Mouse (Mus musculus): ENCODE results near the gene Nyap1. TPM values are rescaled to one million over a fixed set of nuclear protein-coding genes. Genes with fewer than 3 reads are reported as not detected.

The Nyap1 gene
- polyA plus RNA-seq (2016; fragmentation: Nextera tagmentation; extraction: Ambion mirVana): 2.9 and 5.1 TPM in 2 replicates

DNA sequence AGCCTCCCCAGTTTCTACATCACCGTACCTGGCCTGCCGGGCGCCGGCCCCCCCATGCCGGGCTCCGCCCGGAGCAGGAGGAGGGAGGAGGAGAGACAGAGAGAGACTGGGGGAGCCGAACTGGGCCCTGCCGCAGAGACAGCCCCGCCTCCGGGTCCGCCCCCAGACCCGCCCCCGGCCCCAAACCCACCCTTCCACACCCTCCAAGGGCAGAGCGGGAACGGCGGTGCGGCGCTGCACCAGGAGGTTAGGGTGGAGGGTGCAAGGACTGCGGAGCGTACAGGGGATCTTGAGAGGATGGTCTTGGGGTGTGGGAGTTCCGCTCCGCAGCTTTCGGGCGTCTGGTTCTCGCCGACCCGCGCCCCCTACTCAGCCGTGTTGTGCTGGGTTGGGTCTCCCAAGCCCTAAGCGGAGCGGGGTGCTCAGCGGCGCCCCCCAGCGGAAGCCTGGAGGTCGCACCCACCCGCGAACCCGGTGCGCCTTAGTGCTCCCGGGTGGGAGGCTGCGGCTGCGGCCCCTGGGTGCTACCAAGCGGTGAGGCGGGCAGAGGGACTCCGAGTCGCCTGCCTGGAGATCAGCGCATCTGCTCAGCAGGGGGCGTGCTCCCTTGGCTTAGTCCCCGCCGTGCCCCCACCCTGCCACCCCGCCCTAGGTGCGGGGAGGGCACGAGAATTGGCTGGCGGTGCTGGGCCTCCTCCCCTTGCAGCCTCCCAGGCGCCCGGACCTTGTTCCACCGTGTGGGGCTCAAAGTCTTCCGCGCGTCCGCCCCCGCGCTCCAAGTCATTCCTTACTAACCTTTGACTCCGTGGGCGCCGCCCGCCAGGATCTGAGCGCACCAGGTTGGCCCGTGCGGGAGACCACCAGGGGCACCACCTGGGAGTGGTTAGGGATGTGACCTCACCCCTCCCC lies at the start of gene Nyap1:
Gene Nyap1 (minus strand): TSS at position 585 of the 909 bp plus-strand sequence.
- H3K4me1 ChIP-seq: peaks cover 68% of the 10 kb centered on the region
- under 1% methylated on average over 71 of the region's 71 CpGs for WGBS
- 0 out of 2 replicates have a peak, but pooled peaks cover 7% of the 10 kb centered on the region for H3K27me3 ChIP-seq (ENCODE audit: poor library complexity, severe bottlenecking)
- peak within 1 kb of the TSS; percentile 90 for H3K27ac ChIP-seq
- H3K9me3 ChIP-seq: peaks cover 3% of the 10 kb centered on the region
- DNase-seq (ENCODE audit: extremely low spot score, low spot score): peak; percentile 85
- peak within 1 kb of the TSS; percentile 77 for H3K4me3 ChIP-seq
- H3K36me3 ChIP-seq (replicated peaks): peaks cover 21% of the 10 kb centered on the region

DNA sequence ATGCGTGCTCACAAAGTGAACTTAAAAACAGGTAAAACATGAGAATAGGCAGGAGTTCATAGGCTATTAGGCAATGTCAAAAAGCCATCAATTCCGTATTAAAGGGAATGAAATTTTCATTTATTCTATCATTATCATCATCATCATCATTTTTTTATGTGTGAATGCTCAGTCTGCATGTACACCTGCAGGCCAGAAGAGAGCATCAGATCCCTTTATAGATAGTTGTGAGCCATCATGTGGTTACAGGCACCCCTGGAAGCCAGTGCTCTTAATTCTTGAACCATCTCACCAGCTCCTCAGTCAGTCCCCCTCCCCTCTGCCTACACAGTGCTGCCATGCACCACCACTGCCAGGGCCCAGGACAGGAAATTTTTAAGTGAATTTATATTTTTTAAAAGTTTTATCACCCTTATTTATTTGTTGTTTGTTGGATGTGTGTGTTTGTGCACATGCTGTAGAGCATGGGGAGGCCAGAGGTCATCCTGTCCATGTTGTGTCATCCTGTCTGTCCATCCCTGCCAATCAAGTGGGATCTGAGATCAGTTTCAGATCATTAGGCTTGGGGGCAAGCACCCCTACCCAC lies 47.6 kb upstream of the Nyap1 start:
- Histone ChIP-seq H3K4me1 (peaks cover 22% of the 10 kb centered on the region), H3K27ac (no peak overlapping the region), H3K27me3 (ENCODE audit: poor library complexity, severe bottlenecking) (peaks cover 15% of the 10 kb centered on the region), H3K36me3 (replicated peaks) (peaks cover 12% of the 10 kb centered on the region), H3K4me3 (no peak overlapping the region), H3K9me3 (peaks cover 6% of the 10 kb centered on the region)
- no peak for DNase-seq (ENCODE audit: extremely low spot score, low spot score)
- 97% methylated on average over 2 of the region's 2 CpGs for WGBS

DNA sequence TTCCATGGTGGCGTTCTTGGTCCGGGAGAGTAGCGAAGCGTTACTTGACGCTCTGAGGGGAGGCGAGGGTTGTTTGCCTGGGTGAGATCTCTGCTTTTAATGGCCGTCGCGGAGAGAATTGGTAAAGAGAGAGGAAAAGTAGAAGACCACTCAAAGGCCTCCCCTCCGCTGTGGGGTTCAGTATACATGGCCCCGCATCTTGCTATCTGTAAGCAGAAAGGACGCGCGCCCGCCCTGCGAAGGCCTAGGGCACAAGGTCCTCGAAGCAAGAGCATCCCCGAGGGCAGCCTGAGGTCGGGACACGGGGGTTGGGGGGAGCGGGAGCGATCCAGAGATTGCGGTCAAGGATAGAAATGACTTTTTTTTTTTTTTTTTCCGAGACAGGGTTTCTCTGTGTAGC lies 46.8 kb upstream of the Nyap1 start:
- no peak for DNase-seq (ENCODE audit: extremely low spot score, low spot score)
- Histone ChIP-seq H3K4me1 (peaks cover 30% of the 10 kb centered on the region), H3K27me3 (ENCODE audit: poor library complexity, severe bottlenecking) (peaks cover 15% of the 10 kb centered on the region), H3K36me3 (replicated peaks) (peaks cover 21% of the 10 kb centered on the region), H3K27ac (peak overlapping the region; percentile 98), H3K4me3 (peak overlapping the region; percentile 96), H3K9me3 (peaks cover 6% of the 10 kb centered on the region)
- 74% methylated on average over 24 of the region's 24 CpGs for WGBS

DNA sequence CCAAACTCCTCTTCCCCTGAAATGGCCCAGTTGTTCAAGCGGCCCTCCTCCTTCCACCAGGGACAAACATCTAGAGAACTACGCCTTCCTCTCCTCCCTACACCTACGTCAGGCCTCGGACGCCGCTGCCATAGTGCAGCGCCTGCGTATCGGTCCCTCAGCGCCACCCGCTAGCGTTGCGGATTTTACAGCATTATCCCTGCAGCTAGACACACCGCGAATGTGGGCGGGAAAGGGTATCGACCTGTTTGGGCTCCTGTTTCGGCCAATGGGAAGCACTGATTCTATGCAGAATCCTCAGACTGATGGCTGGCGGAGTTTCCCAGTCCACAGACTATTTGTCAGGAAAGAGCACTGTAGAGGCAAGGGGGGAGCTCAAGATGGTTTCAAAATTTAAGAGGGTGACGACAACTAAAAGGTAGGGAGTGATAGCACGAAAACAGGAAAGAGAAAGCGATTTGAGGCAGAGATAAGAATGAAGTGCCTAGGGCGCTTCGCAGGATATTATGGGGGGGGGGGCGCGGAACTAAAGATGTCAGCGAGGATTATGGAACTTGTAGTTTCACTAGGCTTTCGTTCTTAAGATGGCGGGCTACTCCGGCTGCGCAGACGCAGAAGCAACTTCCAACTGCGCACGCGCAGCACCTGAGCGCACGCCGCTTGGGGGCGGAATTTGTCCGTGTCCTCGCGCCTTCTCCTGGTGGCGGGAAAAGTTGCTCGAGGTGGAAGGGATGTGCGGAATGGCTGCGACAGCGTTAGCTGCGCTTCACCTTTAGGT lies 45.9 kb upstream of the Nyap1 start, which contains the start of the genes Mepce and Zcwpw1:
Gene Mepce (minus strand): TSS at position 505 of the 778 bp plus-strand sequence.
Gene Zcwpw1 (plus strand): TSS at position 648 of the 778 bp plus-strand sequence.
- peaks cover 6% of the 10 kb centered on the region for H3K9me3 ChIP-seq
- peak within 1 kb of the TSS; percentile 98 for H3K27ac ChIP-seq
- peaks cover 15% of the 10 kb centered on the region for H3K27me3 ChIP-seq (ENCODE audit: poor library complexity, severe bottlenecking)
- WGBS: under 1% methylated on average over 47 of the region's 48 CpGs
- peaks cover 39% of the 10 kb centered on the region for H3K4me1 ChIP-seq
- DNase-seq (ENCODE audit: extremely low spot score, low spot score): peak; percentile 93
- peaks cover 29% of the 10 kb centered on the region for H3K36me3 ChIP-seq (replicated peaks)
- peak within 1 kb of the TSS; percentile 96 for H3K4me3 ChIP-seq

GRCm38 (mm10) chr5:137786109-137786942 lies 44.9 kb upstream of the Nyap1 start:
- peak overlapping the region; percentile 96 for H3K4me3 ChIP-seq
- H3K27ac ChIP-seq: peak overlapping the region; percentile 98
- peaks cover 39% of the 10 kb centered on the region for H3K36me3 ChIP-seq (replicated peaks)
- under 1% methylated on average over 79 of the region's 79 CpGs for WGBS
- DNase-seq (ENCODE audit: extremely low spot score, low spot score): peak; percentile 99
- peaks cover 15% of the 10 kb centered on the region for H3K27me3 ChIP-seq (ENCODE audit: poor library complexity, severe bottlenecking)
- H3K9me3 ChIP-seq: peaks cover 6% of the 10 kb centered on the region
- peaks cover 49% of the 10 kb centered on the region for H3K4me1 ChIP-seq

GRCm38 (mm10) chr5:137785164-137786031 lies 44.0 kb upstream of the Nyap1 start:
- H3K4me3 ChIP-seq: peak overlapping the region; percentile 96
- H3K9me3 ChIP-seq: peaks cover 6% of the 10 kb centered on the region
- peaks cover 49% of the 10 kb centered on the region for H3K36me3 ChIP-seq (replicated peaks)
- H3K27me3 ChIP-seq (ENCODE audit: poor library complexity, severe bottlenecking): peaks cover 15% of the 10 kb centered on the region
- H3K27ac ChIP-seq: peak overlapping the region; percentile 98
- H3K4me1 ChIP-seq: peaks cover 55% of the 10 kb centered on the region
- DNase-seq (ENCODE audit: extremely low spot score, low spot score): peak; percentile 40
- 9% methylated on average over 57 of the region's 62 CpGs for WGBS

GRCm38 (mm10) chr5:137784546-137784945 lies 43.1 kb upstream of the Nyap1 start:
- no peak for DNase-seq (ENCODE audit: extremely low spot score, low spot score)
- Histone ChIP-seq H3K27ac (peak overlapping the region; percentile 98), H3K27me3 (ENCODE audit: poor library complexity, severe bottlenecking) (peaks cover 15% of the 10 kb centered on the region), H3K36me3 (replicated peaks) (peaks cover 53% of the 10 kb centered on the region), H3K4me3 (peak overlapping the region; percentile 96), H3K4me1 (peaks cover 64% of the 10 kb centered on the region), H3K9me3 (peaks cover 6% of the 10 kb centered on the region)
- WGBS: 88% methylated on average over 14 of the region's 14 CpGs

DNA sequence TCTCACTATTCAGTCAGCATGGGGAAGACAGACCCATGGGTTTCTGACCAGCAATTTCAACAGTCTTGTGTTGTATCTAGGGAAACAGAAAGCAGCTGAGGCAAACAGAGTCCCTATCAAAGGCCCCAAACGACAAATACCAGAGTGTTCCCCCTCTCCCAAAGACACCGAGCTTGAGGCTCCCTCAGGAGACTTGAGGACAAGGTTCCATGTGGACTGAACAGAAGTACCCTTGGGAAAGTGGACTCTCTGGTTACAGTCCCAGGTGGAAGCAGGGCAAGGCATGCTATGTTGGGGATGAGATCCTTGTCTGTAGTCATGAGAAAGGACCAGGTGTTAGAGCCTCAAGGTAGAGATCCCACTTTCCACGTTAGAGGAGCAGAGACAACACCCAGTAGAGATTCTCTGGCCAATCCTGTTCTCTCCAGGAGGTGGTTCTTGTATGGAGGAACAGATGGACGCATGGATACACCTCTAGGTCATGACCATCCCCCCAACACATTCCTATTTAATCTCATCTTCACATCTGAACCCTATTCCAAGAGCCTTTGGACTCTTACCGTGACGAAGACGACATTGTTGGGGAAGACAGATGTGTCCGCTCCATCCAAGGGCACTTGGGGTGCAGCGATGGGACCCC lies 42.6 kb upstream of the Nyap1 start:
- 84% methylated on average over 9 of the region's 9 CpGs for WGBS
- no peak for DNase-seq (ENCODE audit: extremely low spot score, low spot score)

DNA sequence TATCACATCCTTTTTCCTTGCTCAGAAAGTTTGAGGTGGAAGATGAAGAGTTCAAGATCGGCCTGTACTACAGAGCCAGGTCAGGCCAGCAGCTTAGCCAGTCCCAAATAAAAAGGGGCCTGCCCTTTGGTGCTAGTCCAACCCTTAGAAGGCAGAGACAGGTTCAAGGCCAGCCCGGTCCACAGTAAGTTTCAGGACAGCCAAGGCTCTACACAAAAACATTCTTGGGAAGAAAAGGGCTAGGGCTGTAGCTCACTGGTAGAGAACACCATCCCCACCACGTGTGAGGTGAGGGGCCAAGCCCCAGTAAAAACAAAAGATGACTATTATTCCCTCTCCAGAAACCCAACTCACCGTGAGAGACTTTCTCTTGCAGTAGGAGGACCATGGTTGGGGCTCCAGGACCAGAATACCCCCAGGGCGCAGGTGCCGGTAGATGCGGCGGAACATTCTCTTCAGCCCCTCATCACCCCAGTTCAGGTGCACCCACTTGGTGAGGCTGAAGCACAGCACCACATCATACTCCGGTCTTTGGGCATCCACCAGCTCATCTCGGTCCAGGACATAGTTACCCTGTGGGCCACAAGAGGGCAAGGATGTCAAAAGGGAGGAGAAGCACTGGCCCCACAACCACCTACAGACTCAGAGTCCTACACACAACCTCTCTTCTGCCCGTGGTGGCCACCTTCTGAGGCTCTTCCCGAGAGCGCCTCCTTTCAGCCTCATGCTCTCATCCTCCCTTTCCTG lies 41.5 kb upstream of the Nyap1 start:
- H3K27ac ChIP-seq: no peak overlapping the region
- peak overlapping the region; percentile 96 for H3K4me3 ChIP-seq
- H3K36me3 ChIP-seq (replicated peaks): peaks cover 53% of the 10 kb centered on the region
- no peak for DNase-seq (ENCODE audit: extremely low spot score, low spot score)
- peaks cover 70% of the 10 kb centered on the region for H3K4me1 ChIP-seq
- peaks cover 1% of the 10 kb centered on the region for H3K9me3 ChIP-seq
- H3K27me3 ChIP-seq (ENCODE audit: poor library complexity, severe bottlenecking): peaks cover 2% of the 10 kb centered on the region
- 88% methylated on average over 13 of the region's 13 CpGs for WGBS

More for the DNA sequence above, 42.6 kb upstream of the Nyap1 start:
- Histone ChIP-seq H3K4me1 (peaks cover 67% of the 10 kb centered on the region), H3K9me3 (peaks cover 6% of the 10 kb centered on the region), H3K4me3 (peak overlapping the region; percentile 96), H3K27ac (peak overlapping the region; percentile 98), H3K27me3 (ENCODE audit: poor library complexity, severe bottlenecking) (peaks cover 12% of the 10 kb centered on the region), H3K36me3 (replicated peaks) (peaks cover 53% of the 10 kb centered on the region)

GRCm38 (mm10) chr5:137781661-137782060 lies 40.3 kb upstream of the Nyap1 start:
- 92% methylated on average over 7 of the region's 7 CpGs for WGBS
- Histone ChIP-seq H3K36me3 (replicated peaks) (peaks cover 53% of the 10 kb centered on the region), H3K27me3 (ENCODE audit: poor library complexity, severe bottlenecking) (no peaks in the 10 kb centered on the region), H3K4me1 (peaks cover 68% of the 10 kb centered on the region), H3K4me3 (no peak overlapping the region; the same call in 1 of the 2 replicates), H3K27ac (no peak overlapping the region), H3K9me3 (no peaks in the 10 kb centered on the region)
- no peak for DNase-seq (ENCODE audit: extremely low spot score, low spot score)
